Mouse (Mus musculus): ENCODE measurements around the gene Tmem87b. TPM values are rescaled to one million over a fixed set of nuclear protein-coding genes. Genes with fewer than 3 reads are reported as not detected.

Gene Tmem87b
- total RNA-seq, 1 experiment from 2014 or later: 46.5 TPM

- no peak for ATAC-seq (replicated peaks; ENCODE audit: insufficient number of reproducible peaks, low FRiP score, low TSS enrichment, poor library complexity, severe bottlenecking)
These were observed 53.7 kb downstream of the Tmem87b start for GRCm38 (mm10) chr2:128871656-128872055.

DNA sequence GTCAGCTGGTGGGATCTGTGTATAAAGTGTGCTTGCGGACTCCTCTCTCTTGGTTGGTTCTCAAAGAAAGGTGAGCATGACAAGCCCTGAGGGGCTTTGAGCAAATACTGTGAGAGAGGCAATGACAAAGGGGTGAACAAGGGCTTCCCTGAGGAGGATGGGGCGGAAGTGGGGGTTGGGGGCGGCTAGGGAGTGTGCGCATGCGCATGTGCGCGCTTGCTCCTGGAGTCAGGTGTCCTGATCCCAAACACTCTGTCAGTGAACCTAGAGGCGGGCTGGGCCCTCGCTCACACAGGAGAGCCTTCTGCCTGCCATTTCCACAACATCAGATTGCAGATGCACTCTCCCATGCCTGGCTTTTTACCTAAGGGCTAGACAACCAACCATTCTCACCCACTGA lies 54.3 kb downstream of the Tmem87b start:
- ATAC-seq (replicated peaks; ENCODE audit: insufficient number of reproducible peaks, low FRiP score, low TSS enrichment, poor library complexity, severe bottlenecking): no peak

DNA sequence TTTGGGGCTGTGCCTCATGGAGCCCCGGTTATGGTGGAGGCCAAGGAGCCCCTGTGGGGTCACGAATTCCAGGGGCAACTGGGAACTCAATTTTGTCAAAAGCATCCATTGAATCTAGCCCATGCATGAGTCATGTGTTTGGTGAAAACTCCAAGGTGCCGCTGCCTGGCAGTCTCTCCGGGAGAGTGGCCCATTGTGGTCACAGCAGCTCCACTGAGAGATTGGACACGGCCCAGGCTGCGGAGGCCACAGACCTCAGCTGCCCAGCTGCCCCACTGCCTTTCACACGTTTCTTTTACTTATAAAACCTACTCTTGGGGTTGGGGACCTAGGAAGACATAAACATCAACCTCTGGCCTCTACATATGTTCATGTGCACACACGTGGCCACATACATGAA lies 57.6 kb downstream of the Tmem87b start:
- ATAC-seq (replicated peaks; ENCODE audit: insufficient number of reproducible peaks, low FRiP score, low TSS enrichment, poor library complexity, severe bottlenecking): no peak

GRCm38 (mm10) chr2:128881236-128881635 lies 63.3 kb downstream of the Tmem87b start:
- ATAC-seq (replicated peaks; ENCODE audit: insufficient number of reproducible peaks, low FRiP score, low TSS enrichment, poor library complexity, severe bottlenecking): no peak

DNA sequence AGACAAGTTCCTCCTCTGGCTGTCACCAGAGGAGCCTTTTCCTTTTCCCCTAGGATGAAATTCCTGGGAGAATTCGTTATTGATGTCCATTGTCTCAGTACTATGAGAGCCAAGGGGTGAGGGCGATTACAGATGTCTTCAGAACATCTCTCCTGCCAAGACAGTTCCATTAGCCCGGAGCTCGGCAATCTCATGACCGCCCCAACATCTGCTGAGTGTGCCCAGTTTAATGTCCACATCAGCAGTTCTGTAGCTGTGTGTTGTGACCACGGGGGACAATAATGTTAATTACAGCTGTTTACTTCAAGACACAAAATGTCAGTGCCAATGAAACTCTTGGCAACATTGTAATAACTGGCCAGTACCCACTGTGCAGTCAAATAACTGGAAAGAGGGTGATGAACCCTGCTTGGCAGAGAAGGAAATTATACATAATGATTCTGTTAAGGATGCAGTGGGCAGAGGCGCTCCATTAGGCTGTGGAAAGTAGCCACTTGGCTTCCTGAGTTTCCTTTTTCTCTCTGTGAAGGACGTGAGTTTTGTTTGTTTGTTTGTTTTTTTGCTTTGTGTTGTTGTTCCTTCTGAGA lies 67.4 kb downstream of the Tmem87b start:
- no peak for ATAC-seq (replicated peaks; ENCODE audit: insufficient number of reproducible peaks, low FRiP score, low TSS enrichment, poor library complexity, severe bottlenecking)

DNA sequence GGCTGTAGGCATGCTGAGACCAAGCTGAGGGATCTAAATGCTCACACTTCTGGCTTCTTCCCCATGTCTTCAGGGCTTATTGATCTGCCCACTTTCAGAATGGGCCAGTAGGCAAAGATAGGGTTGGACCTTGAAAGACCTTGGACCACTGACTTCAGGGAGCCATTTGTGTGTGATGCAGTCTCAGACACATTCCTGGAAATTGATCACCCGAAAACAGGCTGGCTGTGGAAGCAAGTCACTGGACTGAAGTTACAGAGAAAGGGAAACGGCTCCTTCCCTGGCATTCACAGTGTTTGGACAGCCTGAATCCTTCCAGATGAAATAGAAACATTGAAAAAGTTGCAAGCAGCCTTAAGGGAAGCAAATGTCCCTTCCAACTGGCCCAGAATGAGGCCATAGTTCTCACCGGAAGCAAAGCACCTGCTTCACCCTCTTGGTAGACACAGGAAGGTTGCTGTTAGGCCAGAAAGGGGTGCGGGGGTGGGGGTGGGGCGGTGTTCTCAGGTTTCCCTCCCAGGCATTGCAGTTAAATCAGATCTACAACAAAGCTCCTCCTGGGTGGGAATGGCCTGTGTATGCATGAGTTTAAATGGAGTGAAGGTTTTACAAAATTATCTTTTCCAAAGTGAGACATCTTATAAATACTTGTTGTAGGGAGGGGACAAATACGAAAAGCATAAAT lies 70.1 kb downstream of the Tmem87b start:
- no peak for ATAC-seq (replicated peaks; ENCODE audit: insufficient number of reproducible peaks, low FRiP score, low TSS enrichment, poor library complexity, severe bottlenecking)

DNA sequence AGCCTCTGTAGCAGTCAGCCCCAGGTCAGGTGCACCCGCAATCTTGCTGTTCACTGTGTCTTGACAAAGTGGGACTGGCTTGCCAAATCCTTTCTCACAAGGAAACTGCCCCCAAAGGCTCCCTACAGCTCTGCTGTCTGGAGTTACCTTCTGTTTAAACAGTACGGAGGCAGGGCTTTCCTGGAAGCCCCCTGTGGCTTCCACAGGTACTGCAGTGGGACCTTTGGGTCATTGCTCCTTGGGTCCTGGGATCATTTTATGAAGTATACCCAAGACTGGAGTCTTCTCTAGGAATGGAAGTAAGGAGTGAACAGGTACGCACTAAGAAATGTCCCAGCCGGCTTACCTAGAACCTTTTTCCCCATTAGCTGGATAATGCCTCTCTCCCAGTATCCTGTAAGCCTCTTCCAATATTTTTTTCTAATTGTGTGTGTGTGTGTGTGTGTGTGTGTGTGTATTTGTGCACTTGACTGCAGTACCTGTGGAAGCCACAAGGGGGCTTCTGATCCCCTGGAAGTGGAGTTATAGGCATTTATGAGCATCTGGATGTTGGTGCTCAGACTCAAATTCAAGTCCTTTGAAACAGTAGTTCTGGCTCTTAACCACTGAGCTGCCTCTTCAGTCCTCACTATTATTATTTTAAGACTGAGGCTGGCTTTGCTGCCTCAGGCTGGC lies 72.9 kb downstream of the Tmem87b start:
- no peak for ATAC-seq (replicated peaks; ENCODE audit: insufficient number of reproducible peaks, low FRiP score, low TSS enrichment, poor library complexity, severe bottlenecking)

GRCm38 (mm10) chr2:128892180-128892721 lies 74.3 kb downstream of the Tmem87b start:
- no peak for ATAC-seq (replicated peaks; ENCODE audit: insufficient number of reproducible peaks, low FRiP score, low TSS enrichment, poor library complexity, severe bottlenecking)

DNA sequence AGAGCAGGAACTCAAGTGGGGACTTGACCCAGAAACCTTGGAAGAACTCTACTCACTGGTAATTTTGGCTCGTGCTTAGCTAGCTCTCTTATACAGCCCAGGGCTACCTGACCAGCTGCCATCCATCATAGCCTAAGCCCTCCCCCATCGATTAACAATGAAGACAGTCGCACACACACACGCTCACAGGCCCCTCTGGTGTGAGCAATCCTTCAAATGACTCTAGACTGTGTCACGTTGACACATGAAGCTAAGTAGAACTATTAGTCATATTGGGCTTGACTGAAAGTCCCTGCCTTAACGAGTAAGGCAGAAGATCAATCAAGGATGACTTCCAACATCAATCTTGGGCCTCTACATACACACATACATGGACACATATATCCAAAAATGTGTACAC lies 84.9 kb downstream of the Tmem87b start:
- no peak for ATAC-seq (replicated peaks; ENCODE audit: insufficient number of reproducible peaks, low FRiP score, low TSS enrichment, poor library complexity, severe bottlenecking)

GRCm38 (mm10) chr2:128903661-128904060 lies 85.7 kb downstream of the Tmem87b start:
- ATAC-seq (replicated peaks; ENCODE audit: insufficient number of reproducible peaks, low FRiP score, low TSS enrichment, poor library complexity, severe bottlenecking): no peak

Other genes starting within 250 kb of the Tmem87b start
- not detected in 3 replicates for gene Spdye4c, start 226.9 kb upstream of the Tmem87b start, total RNA-seq (2017)
- gene Anapc1, start 130.7 kb upstream of the Tmem87b start, total RNA-seq (2017): 71.5 to 134 TPM (median 78.9 TPM) in 3 replicates
- gene Mertk, start 119.2 kb upstream of the Tmem87b start, total RNA-seq (2017): not detected in 3 replicates
- not detected in 3 replicates for gene Fbln7, start 44.9 kb downstream of the Tmem87b start, total RNA-seq (2017)
- gene Zc3h8, start 126.0 kb downstream of the Tmem87b start, total RNA-seq (2017): 5.2 to 11.2 TPM (median 8.0 TPM) in 3 replicates
- 2.5 to 6.3 TPM (median 4.4 TPM) in 3 replicates for gene Zc3h6, start 149.3 kb downstream of the Tmem87b start, total RNA-seq (2017)
- gene Gm10762, start 149.6 kb downstream of the Tmem87b start, total RNA-seq (2017): 1.5 to 2.6 TPM in 2 of 3 replicates, not detected in the other
- gene Vinac1, start 230.1 kb downstream of the Tmem87b start, total RNA-seq (2017): not detected in 3 replicates
- 1.7 to 5.8 TPM (median 2.2 TPM) in 3 replicates for gene Ttl, start 247.8 kb downstream of the Tmem87b start, total RNA-seq (2017)